Mouse (Mus musculus) embryo, embryonic 11 days (tissue): ENCODE data around the gene Vpreb3.
"Not testable (repeated sequence)": the region's sequence is repeated elsewhere in the genome, so short reads cannot be mapped to it uniquely, and the experiment has no call there.

Experiments
- DNase-seq: peaks from one replicate; pipeline ENCODE4 v3.0.0-alpha.2; 2015

The Vpreb3 gene

GRCm38 (mm10) chr10:75975216-75975615, 32.4 kb downstream of the Vpreb3 start:
- DNase-seq: peak; percentile 12

GRCm38 (mm10) chr10:75978119-75978834, 35.4 kb downstream of the Vpreb3 start:
- no peak for DNase-seq

- DNase-seq: no peak
These were observed 35.9 kb downstream of the Vpreb3 start for GRCm38 (mm10) chr10:75978835-75979157.

- no peak for DNase-seq
These were observed 36.6 kb downstream of the Vpreb3 start for GRCm38 (mm10) chr10:75979432-75979831.

GRCm38 (mm10) chr10:75990430-75991042, 47.7 kb downstream of the Vpreb3 start:
- DNase-seq: no peak

GRCm38 (mm10) chr10:75993616-75994240, 50.9 kb downstream of the Vpreb3 start:
- no peak for DNase-seq

- not testable (repeated sequence) for DNase-seq
These were observed 51.8 kb downstream of the Vpreb3 start for GRCm38 (mm10) chr10:75994531-75995210.

GRCm38 (mm10) chr10:75995463-75995862, 52.6 kb downstream of the Vpreb3 start:
- DNase-seq: no peak

- no peak for DNase-seq
These were observed 53.5 kb downstream of the Vpreb3 start for GRCm38 (mm10) chr10:75996315-75996714.
